ENCODE assay signal across 8 mouse cellular contexts in genomic region chr2:119872371-119873104, GRCm38 (mm10). TPM values are rescaled to one million over a fixed set of nuclear protein-coding genes. Genes with fewer than 3 reads are reported as not detected.
DNase-seq lines count a peak whose midpoint lies in the region; ATAC-seq lines count a peak whose summit lies in the region.

No protein-coding gene starts in this region.

- peak; percentile 61 for DNase-seq in adrenal gland, adult 8-10 months
- peak; percentile 78 for DNase-seq in embryo, embryonic 10.5 days (ENCODE audit: low spot score)
- peak; percentile 73 for DNase-seq in gastrocnemius, postnatal 14 days
- DNase-seq in left cerebral cortex, postnatal 14 days (ENCODE audit: low spot score in 2 of 2): peak; percentile 35 to 71
- DNase-seq in right cerebral cortex, postnatal 14 days: peak; percentile 75
- peak; percentile 60 for DNase-seq in urinary bladder, postnatal 14 days (ENCODE audit: low spot score)

- peak; percentile 38 for ATAC-seq in inflammation-experienced regulatory T-cells, adult 6 months
- peak; percentile 70 for ATAC-seq in megakaryocyte progenitor cell, adult 5-6 weeks (replicated peaks; ENCODE audit: poor library complexity)

- intact Hi-C loops in gastrocnemius, postnatal 14 days (cut with DNase I; ENCODE audit: low total_unique reads): no loop called here
- intact Hi-C loops in left cerebral cortex, postnatal 14 days (cut with DNase I): loop anchor here (1.0 to 5.0 kb wide), 2 partner anchors 25 to 75 kb away; partner anchors contain the start of genes Mga and Tyro3

RNA-seq across cellular contexts. Expression of gene Mga, which starts 24.5 kb away (rescaled TPM):
- 10 to 100 TPM; 34.3 to 65.1 (median 55.9) TPM for total RNA-seq in adrenal gland, adult 8-10 months (2022)
- total RNA-seq in gastrocnemius, postnatal 14 days (2021): 10 to 100 TPM; 30.3 to 33.9 TPM
- 10 to 100 TPM; 22.2 to 45.3 (median 39.9) TPM for polyA plus RNA-seq in inflammation-experienced regulatory T-cells, adult 6 months (2017; shearing (Covaris generic))
- total RNA-seq in left cerebral cortex, postnatal 14 days (2021): 10 to 100 TPM; 57.9 to 65.6 TPM
- total RNA-seq in megakaryocyte progenitor cell, adult 5-6 weeks (2015): 60.7 and 96.3 TPM in 2 replicates
- 39.4 and 64.1 TPM in 2 replicates for total RNA-seq in megakaryocyte progenitor cell, adult 5-6 weeks (2017)

Comparison
In these comparisons a context has a peak if more than half of its experiments do, and no peak if none do; other contexts are left out.
1. Peak in every context shown above with its lines: DNase-seq and ATAC-seq.